In the genomic region with DNA sequence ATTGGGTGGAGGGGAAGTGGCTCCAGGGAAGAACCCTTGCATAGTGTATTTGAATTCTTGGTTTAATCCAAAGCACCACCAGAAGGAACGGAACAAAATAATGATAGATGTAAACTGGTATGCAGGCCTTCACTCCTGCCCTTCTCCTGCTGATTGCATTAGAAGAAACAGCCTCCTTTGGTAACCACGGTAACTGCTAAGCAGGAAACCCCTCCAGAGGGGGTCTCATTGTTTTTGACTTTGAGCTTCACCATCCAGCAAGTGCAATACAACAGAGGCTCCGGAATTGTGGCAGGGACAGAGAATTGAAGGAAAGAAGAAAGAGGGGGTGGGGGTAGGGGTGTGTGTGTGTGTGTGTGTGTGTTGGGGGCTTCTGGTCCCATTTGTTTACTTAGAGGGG, we compare ENCODE assay signal across 22 mouse cellular contexts.
DNase-seq lines count a peak whose midpoint lies in the region; ATAC-seq and TF ChIP-seq lines count a peak whose summit lies in the region.
"Had no signal": no experiment of that assay in that cellular context is flagged by ENCODE, and none has a peak within 500 bp of the region (broad histone marks: within the 10 kb centered on the region; RNA-seq: fewer than 3 reads in every experiment).

No protein-coding gene starts in this region.

- 37% methylated on average over 3 of the region's 3 CpGs for WGBS in heart, adult 2 months
- 4% methylated on average over 3 of the region's 3 CpGs for WGBS in forebrain, embryonic 14.5 days
- WGBS in midbrain, postnatal 0 days: 9% methylated on average over 3 of the region's 3 CpGs
- WGBS in intestine, embryonic 16.5 days: 31% methylated on average over 3 of the region's 3 CpGs

- no peaks in the 10 kb centered on the region for H3K79me2 ChIP-seq in heart, adult 2 months (replicated peaks; ENCODE audit: control insufficient read depth, insufficient read depth, low read length)

- TF ChIP-seq EP300 in heart, adult 2 months (IDR thresholded peaks at IDR 0.05; ENCODE audit: insufficient read depth, low read depth, low read length): no peak

- no peak overlapping the region for H3K4me3 ChIP-seq in heart, adult 2 months
- H3K4me3 ChIP-seq in forebrain, embryonic 14.5 days (ENCODE audit: low read depth, low read length): no peak overlapping the region
- H3K4me3 ChIP-seq in midbrain, postnatal 0 days (ENCODE audit: low read depth, low read length): no peak overlapping the region
- no peak overlapping the region for H3K4me3 ChIP-seq in intestine, embryonic 16.5 days (ENCODE audit: low read length)
- H3K4me3 ChIP-seq: embryonic facial prominence, embryonic 12.5 days; erythroblast, embryonic 14.5 days; limb, embryonic 13.5 days; lung, embryonic 15.5 days had no signal

- peak; percentile 27 for DNase-seq in heart, adult 11 months
- DNase-seq in heart, adult 2 months: no peak
- peak; percentile 33 for DNase-seq in forebrain, embryonic 14.5 days (ENCODE audit: low spot score)
- DNase-seq in mesoderm, embryonic 11.5 days (ENCODE audit: low read depth, low spot score): peak; percentile 36
- peak; percentile 23 for DNase-seq in midbrain, postnatal 0 days (ENCODE audit: low spot score)
- DNase-seq in adrenal gland, postnatal 36 days: no peak
- DNase-seq: adrenal gland, postnatal 10 days; cerebellum, adult 18-20 months; cerebellum, postnatal 36 days; gastrocnemius, postnatal 14 days; retina, postnatal 1 day; right cerebral cortex, postnatal 4 days had no signal

- no peak for TF ChIP-seq POLR2A in heart, adult 2 months (IDR thresholded peaks at IDR 0.05; ENCODE audit: insufficient read depth, low read depth, low read length)

- no peaks in the 10 kb centered on the region for H3K4me1 ChIP-seq in heart, adult 2 months (ENCODE audit: control insufficient read depth, insufficient read depth, low read length)
- peaks cover 3% of the 10 kb centered on the region; the same call in 1 of the 2 replicates for H3K4me1 ChIP-seq in forebrain, embryonic 14.5 days (ENCODE audit: control insufficient read depth, insufficient read depth, low read length)
- 0 out of 2 replicates have a peak, but pooled peaks cover 5% of the 10 kb centered on the region for H3K4me1 ChIP-seq in midbrain, postnatal 0 days (ENCODE audit: insufficient read depth, low read length)
- H3K4me1 ChIP-seq in intestine, embryonic 16.5 days (ENCODE audit: control insufficient read depth, insufficient read depth, low read length): 0 out of 2 replicates have a peak, but pooled peaks cover 2% of the 10 kb centered on the region
- H3K4me1 ChIP-seq: lung, embryonic 15.5 days had no signal

- no peaks in the 10 kb centered on the region for H3K36me3 ChIP-seq in heart, adult 2 months (ENCODE audit: control insufficient read depth, insufficient read depth, low read length)
- H3K36me3 ChIP-seq in forebrain, embryonic 14.5 days (ENCODE audit: control insufficient read depth, insufficient read depth, low read length): no peaks in the 10 kb centered on the region
- H3K36me3 ChIP-seq in midbrain, postnatal 0 days (ENCODE audit: insufficient read depth, low read length): no peaks in the 10 kb centered on the region
- no peaks in the 10 kb centered on the region for H3K36me3 ChIP-seq in intestine, embryonic 16.5 days (ENCODE audit: control insufficient read depth, insufficient read depth, low read length)
- H3K36me3 ChIP-seq: embryonic facial prominence, embryonic 12.5 days; limb, embryonic 13.5 days; lung, embryonic 15.5 days had no signal

- no peaks in the 10 kb centered on the region for H3K9me3 ChIP-seq in forebrain, embryonic 14.5 days (replicated peaks; ENCODE audit: control insufficient read depth, low read length)
- no peaks in the 10 kb centered on the region for H3K9me3 ChIP-seq in midbrain, postnatal 0 days (ENCODE audit: low read length)
- H3K9me3 ChIP-seq in intestine, embryonic 16.5 days (ENCODE audit: control insufficient read depth, low read length): no peaks in the 10 kb centered on the region
- H3K9me3 ChIP-seq: embryonic facial prominence, embryonic 12.5 days; limb, embryonic 13.5 days; lung, embryonic 15.5 days had no signal

- H3K27me3 ChIP-seq in heart, adult 2 months (ENCODE audit: control insufficient read depth, insufficient read depth, low read length): no peaks in the 10 kb centered on the region
- no peaks in the 10 kb centered on the region for H3K27me3 ChIP-seq in forebrain, embryonic 14.5 days (replicated peaks; ENCODE audit: control insufficient read depth, insufficient read depth, low read length)
- H3K27me3 ChIP-seq in midbrain, postnatal 0 days (ENCODE audit: insufficient read depth, low read length): no peaks in the 10 kb centered on the region
- H3K27me3 ChIP-seq in intestine, embryonic 16.5 days (replicated peaks; ENCODE audit: control insufficient read depth, insufficient read depth, low read length): no peaks in the 10 kb centered on the region
- H3K27me3 ChIP-seq: embryonic facial prominence, embryonic 12.5 days; lung, embryonic 15.5 days had no signal

- intact Hi-C loops in heart, adult 2 months (cut with DNase I): no loop called here

- H3K4me2 ChIP-seq in forebrain, embryonic 14.5 days (ENCODE audit: low read length): no peak overlapping the region
- no peak overlapping the region for H3K4me2 ChIP-seq in midbrain, postnatal 0 days (ENCODE audit: low read depth, low read length, poor library complexity, severe bottlenecking)
- no peak overlapping the region for H3K4me2 ChIP-seq in intestine, embryonic 16.5 days (ENCODE audit: low read depth, low read length)
- H3K4me2 ChIP-seq: embryonic facial prominence, embryonic 12.5 days; limb, embryonic 13.5 days; lung, embryonic 15.5 days had no signal

- no peak overlapping the region for H3K27ac ChIP-seq in heart, adult 2 months
- no peak overlapping the region for H3K27ac ChIP-seq in forebrain, embryonic 14.5 days (ENCODE audit: low read depth, low read length)
- H3K27ac ChIP-seq in midbrain, postnatal 0 days (ENCODE audit: low read depth, low read length): no peak overlapping the region
- no peak overlapping the region for H3K27ac ChIP-seq in intestine, embryonic 16.5 days (ENCODE audit: low read length)
- H3K27ac ChIP-seq: embryonic facial prominence, embryonic 12.5 days; limb, embryonic 13.5 days; liver, embryonic 14.5 days; lung, embryonic 15.5 days; macrophage; stomach, postnatal 0 days had no signal

- no peak for ATAC-seq in forebrain, embryonic 14.5 days
- ATAC-seq in midbrain, postnatal 0 days (ENCODE audit: low FRiP score): no peak
- no peak for ATAC-seq in intestine, embryonic 16.5 days
- ATAC-seq: activated CD4-positive, CD25-positive, alpha-beta regulatory T cell, adult 4 months; intestine, postnatal 0 days had no signal

- H3K9ac ChIP-seq in heart, adult 2 months (ENCODE audit: low read depth, low read length): no peak overlapping the region
- H3K9ac ChIP-seq in forebrain, embryonic 14.5 days (ENCODE audit: low read length): no peak overlapping the region
- H3K9ac ChIP-seq in midbrain, postnatal 0 days (replicated peaks; ENCODE audit: low read length, poor library complexity, severe bottlenecking): no peak overlapping the region
- H3K9ac ChIP-seq in intestine, embryonic 16.5 days (ENCODE audit: low read depth, low read length): no peak overlapping the region
- H3K9ac ChIP-seq: embryonic facial prominence, embryonic 12.5 days; limb, embryonic 13.5 days; liver, embryonic 14.5 days; lung, embryonic 15.5 days had no signal

- no peak for TF ChIP-seq CTCF in heart, adult 2 months (IDR thresholded peaks at IDR 0.05)
- TF ChIP-seq CTCF in midbrain, postnatal 0 days (IDR thresholded peaks at IDR 0.05): no peak

Comparison
In these comparisons a context has a peak if more than half of its experiments do, and no peak if none do; other contexts are left out.
1. DNase-seq: peak in heart, adult 11 months (single experiment), forebrain, embryonic 14.5 days (single experiment), mesoderm, embryonic 11.5 days (single experiment) and midbrain, postnatal 0 days (single experiment); none in heart, adult 2 months (0 of 2) and adrenal gland, postnatal 36 days (0 of 2).